Mouse (Mus musculus): ENCODE results near the gene Cabin1. TPM values are rescaled to one million over a fixed set of nuclear protein-coding genes. Genes with fewer than 3 reads are reported as not detected.

Gene Cabin1
- polyA plus RNA-seq, 1 experiment, result 31.2 TPM

DNA sequence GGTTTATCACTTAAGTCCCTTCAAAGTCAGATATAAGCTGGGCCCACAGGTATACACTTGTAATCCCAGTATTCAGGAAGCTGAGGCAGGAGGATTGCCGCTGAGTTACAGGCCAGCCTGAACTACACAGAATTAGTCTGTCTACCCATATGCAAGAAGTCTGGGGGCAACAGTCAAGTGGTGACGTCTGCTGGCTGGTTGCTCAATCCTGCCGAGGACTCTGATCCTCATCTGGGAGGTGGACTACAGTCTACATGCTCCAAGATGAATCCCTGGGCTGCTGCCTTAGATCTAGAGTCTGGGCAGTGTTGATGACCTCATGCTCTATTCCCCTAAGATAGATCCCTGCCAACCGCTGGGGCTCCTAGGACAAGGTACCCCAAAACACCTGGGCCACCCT is 110.1 kb downstream of the Cabin1 start:
- Histone ChIP-seq H3K36me3 (replicated peaks; ENCODE audit: low read length) (peaks cover 100% of the 10 kb centered on the region), H3K9me3 (no peaks in the 10 kb centered on the region), H3K27me3 (replicated peaks) (no peaks in the 10 kb centered on the region), H3K4me3 (replicated peaks) (no peak overlapping the region), H3K4me1 (peaks cover 22% of the 10 kb centered on the region)
- no peak for TF ChIP-seq GATA1 (IDR thresholded peaks at IDR 0.05; ENCODE audit: borderline replicate concordance, low read length)
- TF ChIP-seq FLI1 (IDR thresholded peaks at IDR 0.05; ENCODE audit: low read length), result no peak

DNA sequence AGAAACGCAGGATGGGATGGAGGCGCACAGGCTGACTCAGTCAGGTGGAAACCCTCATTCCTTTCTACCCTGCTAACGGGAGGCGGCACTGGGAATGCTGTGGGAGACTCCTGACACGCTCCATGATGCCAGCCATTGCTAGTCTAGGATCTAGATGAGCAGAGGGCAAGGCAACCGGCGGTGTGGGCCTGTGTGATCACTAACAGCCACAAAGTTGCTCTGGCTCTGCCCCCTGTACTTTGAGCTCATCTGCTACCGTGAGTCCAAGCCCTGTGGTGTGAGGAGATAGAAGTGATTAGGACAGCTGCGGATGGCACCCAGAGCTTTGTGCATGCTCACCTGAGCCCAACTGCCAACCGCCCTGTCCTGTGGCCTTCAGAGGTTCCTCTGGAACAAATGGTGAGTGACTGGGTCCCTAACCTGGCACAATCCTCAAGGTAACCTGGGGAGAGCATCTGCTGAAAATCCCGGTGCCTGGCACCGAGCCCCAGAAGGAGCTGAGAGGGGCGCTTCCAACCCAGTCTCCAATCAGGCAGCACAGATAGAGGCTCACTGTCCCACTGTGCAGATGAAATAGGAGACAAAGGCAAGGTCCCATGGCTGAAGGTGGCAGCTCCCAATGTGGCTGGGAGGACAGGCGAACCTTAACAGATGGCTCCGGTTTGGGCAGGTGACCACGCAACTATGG is 112.6 kb downstream of the Cabin1 start:
- no peak for TF ChIP-seq GATA1 (IDR thresholded peaks at IDR 0.05; ENCODE audit: borderline replicate concordance, low read length)
- no peak for TF ChIP-seq FLI1 (IDR thresholded peaks at IDR 0.05; ENCODE audit: low read length)
- H3K36me3 ChIP-seq (replicated peaks; ENCODE audit: low read length), result peaks cover 100% of the 10 kb centered on the region

DNA sequence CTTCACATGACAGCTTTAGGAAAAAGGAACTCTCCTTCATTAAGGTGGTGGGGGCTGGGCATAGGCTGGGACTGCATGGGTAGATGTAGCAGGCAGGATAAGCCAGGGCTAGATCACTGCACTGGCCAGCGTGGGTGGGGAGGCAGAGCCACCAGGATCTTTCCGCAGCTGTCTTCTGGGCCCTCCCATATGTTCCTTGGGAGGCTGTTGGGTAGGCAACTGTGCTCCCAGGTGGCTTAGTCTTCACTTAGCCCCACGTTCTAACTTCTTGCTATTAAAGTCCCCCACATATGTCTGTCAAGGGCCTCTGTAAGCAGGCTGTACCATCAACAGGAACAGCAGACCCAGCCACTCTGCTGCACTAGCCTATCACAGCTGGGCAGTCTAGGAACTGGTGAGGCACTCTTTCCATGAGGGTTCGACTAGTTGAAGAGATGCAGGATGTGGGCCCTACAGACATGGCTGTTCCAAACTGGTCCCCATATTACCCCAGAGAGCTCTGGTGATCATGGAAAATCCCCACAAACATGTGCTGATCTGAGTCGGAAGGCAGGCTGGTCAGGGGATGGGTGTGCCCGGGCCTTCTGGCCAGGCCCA is 113.7 kb downstream of the Cabin1 start:
- peaks cover 100% of the 10 kb centered on the region for H3K36me3 ChIP-seq (replicated peaks; ENCODE audit: low read length)
- H3K9me3 ChIP-seq, result no peaks in the 10 kb centered on the region
- H3K4me3 ChIP-seq (replicated peaks), result no peak overlapping the region
- H3K27me3 ChIP-seq (replicated peaks), result no peaks in the 10 kb centered on the region
- peaks cover 20% of the 10 kb centered on the region for H3K4me1 ChIP-seq
- TF ChIP-seq GATA1 (IDR thresholded peaks at IDR 0.05; ENCODE audit: borderline replicate concordance, low read length), result no peak
- TF ChIP-seq FLI1 (IDR thresholded peaks at IDR 0.05; ENCODE audit: low read length), result no peak

More for the DNA sequence above, 112.6 kb downstream of the Cabin1 start:
- Histone ChIP-seq H3K27me3 (replicated peaks) (no peaks in the 10 kb centered on the region), H3K4me3 (replicated peaks) (no peak overlapping the region), H3K9me3 (no peaks in the 10 kb centered on the region), H3K4me1 (peaks cover 20% of the 10 kb centered on the region)

DNA sequence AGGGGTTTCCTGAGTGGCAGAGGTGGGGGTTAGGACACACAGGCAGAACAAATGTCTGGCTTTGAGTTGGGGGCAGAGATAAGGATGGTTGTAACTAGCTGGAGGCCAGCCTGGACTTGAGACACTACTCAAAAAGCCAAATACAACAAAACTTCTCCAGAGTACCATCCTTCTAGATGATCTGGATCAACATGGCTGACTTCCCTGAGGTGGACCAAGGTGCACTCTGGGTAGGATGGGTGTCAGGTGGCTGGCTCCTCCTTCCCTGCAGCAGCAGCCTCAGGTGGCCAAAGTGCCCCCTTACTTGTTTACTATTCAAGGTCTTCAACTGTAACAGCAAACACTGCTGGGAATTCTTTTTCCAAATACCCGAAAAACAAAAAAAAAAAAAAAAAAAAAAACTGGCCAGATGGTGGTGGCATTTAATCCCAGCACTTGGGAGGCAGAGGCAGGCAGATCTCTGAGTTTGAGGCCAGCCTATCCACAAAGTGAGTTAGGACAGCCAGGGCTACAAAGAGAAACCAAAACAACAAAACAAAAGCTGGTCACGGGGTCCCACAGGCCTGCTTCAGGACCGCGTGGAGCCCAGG is 114.6 kb downstream of the Cabin1 start:
- peaks cover 100% of the 10 kb centered on the region for H3K36me3 ChIP-seq (replicated peaks; ENCODE audit: low read length)
- no peaks in the 10 kb centered on the region for H3K27me3 ChIP-seq (replicated peaks)
- H3K4me3 ChIP-seq (replicated peaks), result no peak overlapping the region
- peaks cover 20% of the 10 kb centered on the region for H3K4me1 ChIP-seq
- no peak for TF ChIP-seq FLI1 (IDR thresholded peaks at IDR 0.05; ENCODE audit: low read length)
- no peaks in the 10 kb centered on the region for H3K9me3 ChIP-seq

DNA sequence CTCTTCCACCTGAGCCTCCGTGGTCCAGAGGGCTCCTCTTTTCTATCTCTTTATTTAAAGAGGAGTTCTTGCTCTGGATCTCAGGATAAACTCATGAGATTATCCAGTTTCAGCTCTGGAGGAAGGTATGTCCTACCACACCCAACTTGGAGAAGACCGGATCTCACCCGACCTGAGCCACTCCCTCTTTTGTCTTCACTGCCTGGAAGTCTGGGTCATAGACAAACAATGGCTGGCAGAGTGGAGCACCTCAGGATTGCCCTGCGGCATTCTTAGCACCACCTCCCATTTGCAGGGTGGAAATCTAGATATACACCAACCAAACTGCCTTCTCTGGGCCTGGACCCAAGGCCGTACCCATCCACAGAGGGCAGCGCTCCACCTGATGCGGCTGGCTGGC is 115.1 kb downstream of the Cabin1 start:
- Histone ChIP-seq H3K36me3 (replicated peaks; ENCODE audit: low read length) (peaks cover 99% of the 10 kb centered on the region), H3K4me1 (peaks cover 22% of the 10 kb centered on the region), H3K27me3 (replicated peaks) (no peaks in the 10 kb centered on the region), H3K4me3 (replicated peaks) (no peak overlapping the region), H3K9me3 (no peaks in the 10 kb centered on the region)
- TF ChIP-seq FLI1 (IDR thresholded peaks at IDR 0.05; ENCODE audit: low read length), result no peak
- TF ChIP-seq GATA1 (IDR thresholded peaks at IDR 0.05; ENCODE audit: borderline replicate concordance, low read length), result no peak

DNA sequence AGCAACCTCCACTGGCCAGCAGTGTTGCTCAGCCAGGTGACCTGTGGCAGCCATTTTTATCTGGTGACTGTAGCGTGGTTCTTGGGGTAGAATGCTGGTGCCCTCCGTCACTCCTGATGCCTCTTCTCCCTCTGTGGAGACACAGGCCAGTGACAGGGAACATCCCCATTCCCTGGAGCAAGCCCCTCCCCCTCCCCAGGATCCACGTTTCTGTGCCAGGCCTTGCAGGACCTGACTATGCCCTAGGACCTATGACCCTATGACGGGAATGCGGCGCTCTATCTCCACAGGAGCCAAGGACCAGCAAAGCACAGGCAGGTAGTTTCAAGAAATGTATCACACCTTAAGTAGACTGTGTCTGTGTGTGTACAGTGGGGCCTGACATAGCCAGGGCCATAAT is 116.0 kb downstream of the Cabin1 start:
- no peak for TF ChIP-seq GATA1 (IDR thresholded peaks at IDR 0.05; ENCODE audit: borderline replicate concordance, low read length)
- TF ChIP-seq FLI1 (IDR thresholded peaks at IDR 0.05; ENCODE audit: low read length), result no peak
- no peaks in the 10 kb centered on the region for H3K27me3 ChIP-seq (replicated peaks)
- no peak overlapping the region for H3K4me3 ChIP-seq (replicated peaks)
- peaks cover 90% of the 10 kb centered on the region for H3K36me3 ChIP-seq (replicated peaks; ENCODE audit: low read length)
- no peaks in the 10 kb centered on the region for H3K9me3 ChIP-seq
- H3K4me1 ChIP-seq, result peaks cover 30% of the 10 kb centered on the region

DNA sequence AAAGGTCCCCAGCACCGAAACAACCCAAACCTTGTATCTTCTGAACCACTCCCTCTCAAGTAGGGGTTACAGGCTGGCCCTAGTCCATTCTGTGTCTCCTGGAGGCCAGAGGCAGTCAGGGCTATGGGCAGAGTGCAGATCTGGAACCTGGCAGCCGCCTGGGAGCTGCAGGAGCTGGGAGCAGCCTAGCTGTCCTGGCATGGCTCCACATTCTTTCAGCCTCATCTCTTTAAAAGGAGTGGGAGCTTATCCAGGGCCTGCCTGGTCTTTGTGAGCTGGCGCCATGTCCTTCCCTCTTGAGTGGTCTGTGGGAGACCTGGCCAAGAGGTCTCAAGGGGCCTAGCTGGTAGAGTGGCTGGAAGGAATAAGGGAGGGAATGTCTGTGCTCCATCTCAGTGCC is 116.8 kb downstream of the Cabin1 start:
- peaks cover 83% of the 10 kb centered on the region for H3K36me3 ChIP-seq (replicated peaks; ENCODE audit: low read length)

DNA sequence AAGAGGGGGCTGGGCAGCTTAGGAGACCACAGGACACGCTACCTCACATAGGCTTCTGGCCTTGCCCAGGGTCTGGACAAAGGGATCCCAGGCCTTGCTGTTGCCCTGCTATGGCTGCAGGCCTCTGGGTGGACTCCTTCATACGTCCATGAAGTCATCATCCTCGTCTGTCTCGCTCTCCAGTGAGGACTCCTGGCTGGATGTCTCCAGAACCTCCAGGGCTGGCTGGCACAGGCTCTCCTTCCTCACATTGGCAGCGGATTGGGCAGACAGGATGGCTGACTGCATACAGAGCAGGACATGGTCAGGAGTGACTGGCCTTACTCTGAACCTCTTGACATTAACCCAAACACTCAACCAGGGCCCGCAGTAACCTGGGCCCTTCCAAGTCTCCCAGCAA is 117.7 kb downstream of the Cabin1 start:
- peaks cover 73% of the 10 kb centered on the region for H3K36me3 ChIP-seq (replicated peaks; ENCODE audit: low read length)

More for the DNA sequence above, 116.8 kb downstream of the Cabin1 start:
- Histone ChIP-seq H3K4me1 (peaks cover 30% of the 10 kb centered on the region), H3K9me3 (no peaks in the 10 kb centered on the region), H3K27me3 (replicated peaks) (no peaks in the 10 kb centered on the region), H3K4me3 (replicated peaks) (no peak overlapping the region)
- no peak for TF ChIP-seq GATA1 (IDR thresholded peaks at IDR 0.05; ENCODE audit: borderline replicate concordance, low read length)
- no peak for TF ChIP-seq FLI1 (IDR thresholded peaks at IDR 0.05; ENCODE audit: low read length)

DNA sequence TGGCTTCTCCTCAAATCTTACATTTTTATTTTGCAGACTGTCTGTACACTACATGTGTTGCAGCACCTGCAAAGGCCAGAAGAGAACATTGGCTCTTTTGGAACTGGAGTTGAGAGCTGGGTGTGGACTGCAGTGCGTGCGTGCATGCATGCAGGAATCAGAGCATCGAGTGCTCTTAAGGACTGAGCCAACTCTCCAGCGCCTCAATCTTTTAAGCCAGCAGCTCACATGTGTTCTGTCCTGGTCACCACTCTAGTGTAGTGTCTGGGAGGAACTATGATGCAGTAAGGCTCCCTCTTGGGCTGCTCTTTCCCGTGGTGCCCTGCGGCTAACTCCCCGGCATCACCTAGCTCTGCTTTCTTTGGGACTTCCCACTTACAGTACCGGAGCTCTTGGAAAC is 118.5 kb downstream of the Cabin1 start:
- no peaks in the 10 kb centered on the region for H3K9me3 ChIP-seq
- peaks cover 10% of the 10 kb centered on the region for H3K27me3 ChIP-seq (replicated peaks)
- peaks cover 66% of the 10 kb centered on the region for H3K36me3 ChIP-seq (replicated peaks; ENCODE audit: low read length)
- TF ChIP-seq FLI1 (IDR thresholded peaks at IDR 0.05; ENCODE audit: low read length), result no peak
- TF ChIP-seq GATA1 (IDR thresholded peaks at IDR 0.05; ENCODE audit: borderline replicate concordance, low read length), result no peak
- H3K4me3 ChIP-seq (replicated peaks), result no peak overlapping the region
- peaks cover 38% of the 10 kb centered on the region for H3K4me1 ChIP-seq

More for the DNA sequence above, 117.7 kb downstream of the Cabin1 start:
- Histone ChIP-seq H3K4me3 (replicated peaks) (no peak overlapping the region), H3K4me1 (peaks cover 37% of the 10 kb centered on the region), H3K9me3 (no peaks in the 10 kb centered on the region), H3K27me3 (replicated peaks) (peaks cover 2% of the 10 kb centered on the region)
- no peak; the same call in 1 of the 2 replicates for TF ChIP-seq FLI1 (IDR thresholded peaks at IDR 0.05; ENCODE audit: low read length)
- TF ChIP-seq GATA1 (IDR thresholded peaks at IDR 0.05; ENCODE audit: borderline replicate concordance, low read length), result no peak

DNA sequence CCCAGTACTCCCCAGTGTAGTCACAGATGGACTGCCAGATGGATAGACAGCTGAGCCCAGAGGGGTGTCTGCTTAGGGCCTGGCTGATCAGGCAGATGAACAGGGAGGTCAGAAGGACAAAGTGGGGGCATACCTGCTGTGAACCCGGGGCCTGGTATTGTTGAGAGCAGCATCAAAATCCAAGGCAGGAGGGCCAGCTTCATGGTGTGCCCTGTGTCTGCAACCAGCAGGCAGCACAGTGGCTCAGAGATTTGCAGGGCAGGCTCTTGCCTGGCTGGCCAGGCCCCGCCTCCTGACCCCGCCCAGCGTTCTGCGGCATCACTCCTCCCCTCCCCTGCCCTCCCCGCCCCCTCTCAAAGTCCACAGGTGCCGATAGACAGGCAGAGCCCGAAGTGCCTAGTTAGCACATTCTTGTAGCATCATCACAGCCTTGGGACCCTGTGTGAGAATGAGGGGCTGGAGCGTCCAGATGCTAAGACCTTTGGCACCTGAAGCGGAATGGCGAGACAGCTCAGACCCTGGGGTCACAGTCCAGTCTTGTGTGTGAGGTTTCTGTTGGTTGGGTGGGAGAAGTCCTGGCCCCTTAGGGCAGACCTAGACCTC is 120.3 kb downstream of the Cabin1 start, which contains the start of gene Susd2:
Susd2 (minus strand) TSS at position 268 of the 603 bp plus-strand sequence.
- Histone ChIP-seq H3K27me3 (replicated peaks) (peaks cover 25% of the 10 kb centered on the region), H3K9me3 (no peaks in the 10 kb centered on the region), H3K4me1 (peaks cover 34% of the 10 kb centered on the region), H3K36me3 (replicated peaks; ENCODE audit: low read length) (peaks cover 48% of the 10 kb centered on the region), H3K4me3 (replicated peaks) (no peak within 1 kb of the TSS)
- TF ChIP-seq GATA1 (IDR thresholded peaks at IDR 0.05; ENCODE audit: borderline replicate concordance, low read length) (no peak), FLI1 (IDR thresholded peaks at IDR 0.05; ENCODE audit: low read length) (no peak)

Data from megakaryocyte, embryonic 14.5 days (primary cell).